Mouse (Mus musculus) erythroblast, embryonic 14.5 days (primary cell): ENCODE measurements at regions not wholly inside any gene's neighbourhood (a gene's known extent, or its start where the extent isn't known, plus 50 kb on each side); places are given as distances from the start of the nearest gene placed in this dataset.

Experiments
- GATA1 ChIP-seq: IDR thresholded peaks from 2 replicates; pipeline ENCODE4 v1.6.1; 2012; ENCODE audit warnings: low read length, inconsistent platforms, mixed read lengths
- TAL1 ChIP-seq: IDR thresholded peaks from 3 replicates; pipeline ENCODE4 v1.6.1; 2012; ENCODE audit warnings: low read length, inconsistent platforms, mixed read lengths

GRCm38 (mm10) chr11:90126289-90126688, 61.2 kb upstream of the Gm45716 start:
- TF ChIP-seq TAL1 = no peak
- no peak for TF ChIP-seq GATA1
